Mouse (Mus musculus): Measurements from ENCODE around the gene Slc20a1.

DNA sequence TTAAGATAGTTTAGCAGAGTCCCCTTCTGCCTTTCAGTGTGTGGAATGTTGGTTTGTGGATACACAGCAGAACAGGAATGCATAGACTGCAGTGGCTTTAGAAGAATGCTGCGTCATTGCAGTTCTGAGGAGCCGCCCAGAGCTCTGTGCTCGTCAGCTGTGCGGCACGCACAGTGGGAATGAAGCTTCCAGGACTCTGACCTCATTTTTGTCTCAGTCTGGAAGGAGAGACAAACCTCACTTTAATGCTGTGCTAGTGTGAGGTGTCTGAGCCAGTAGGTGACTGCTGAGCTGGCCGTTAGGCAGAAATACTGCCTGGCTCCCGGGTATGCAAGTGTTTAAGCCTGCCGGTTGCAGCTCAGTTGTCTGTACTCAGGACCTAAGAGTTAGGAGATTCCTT lies 8.3 kb downstream of the Slc20a1 start:
- no peak for TF ChIP-seq CTCF (IDR thresholded peaks at IDR 0.05)
- TF ChIP-seq EP300 (IDR thresholded peaks at IDR 0.05), result 0 out of 2 replicates have a peak, but pooled peaks have one; percentile 29
